Mouse (Mus musculus): Measurements from ENCODE around the gene Prdx5. TPM values are rescaled to one million over a fixed set of nuclear protein-coding genes. Genes with fewer than 3 reads are reported as not detected.

Prdx5 gene
- total and polyA plus RNA-seq, 3 experiments = 90.2 to 298 (median 297) TPM

DNA sequence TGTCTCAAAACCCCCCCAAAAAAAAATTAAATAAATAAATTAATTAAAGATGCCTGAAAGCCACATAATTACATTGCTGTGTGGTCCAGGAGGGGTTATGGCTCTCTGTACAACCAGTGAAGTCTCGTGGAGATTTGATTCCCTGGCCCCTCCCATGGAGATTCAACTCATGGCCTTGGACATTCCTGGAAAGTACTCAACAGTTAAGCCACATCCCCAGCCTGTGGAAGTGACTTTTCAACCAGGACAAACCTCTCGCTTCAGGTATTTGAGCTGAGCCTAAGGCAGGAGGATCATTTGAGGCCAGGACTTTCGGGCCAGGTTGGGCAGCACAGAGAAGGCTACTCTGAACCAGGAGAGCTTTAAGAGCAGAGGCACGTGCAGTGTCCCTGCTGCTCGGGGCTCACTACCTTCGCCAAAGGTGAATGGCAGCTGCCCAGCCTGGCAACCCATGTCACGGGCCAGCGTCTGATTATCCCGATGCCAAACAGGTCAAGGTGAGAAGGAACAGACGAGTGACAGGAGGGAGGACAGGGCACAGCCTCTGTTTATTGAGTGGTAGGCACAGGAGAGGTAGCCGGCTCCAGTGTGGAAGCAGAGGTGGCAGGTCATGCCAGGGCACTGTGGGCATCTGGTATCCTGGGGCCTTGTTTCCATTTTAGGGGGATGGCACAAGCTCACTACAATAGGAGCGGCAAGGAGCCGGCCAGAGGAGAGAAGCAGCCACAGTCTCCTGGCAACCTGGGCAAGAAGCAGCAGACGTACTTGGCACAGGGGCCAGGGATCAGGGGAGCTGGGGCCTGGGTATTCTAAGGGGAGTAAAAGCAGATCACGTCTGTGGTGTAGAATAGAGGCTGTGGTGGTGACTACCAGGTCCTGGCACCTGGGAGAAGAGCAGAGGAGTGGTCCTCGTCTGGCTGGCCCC, 27.9 kb upstream of the Prdx5 start:
- peak; percentile 38 for DNase-seq

DNA sequence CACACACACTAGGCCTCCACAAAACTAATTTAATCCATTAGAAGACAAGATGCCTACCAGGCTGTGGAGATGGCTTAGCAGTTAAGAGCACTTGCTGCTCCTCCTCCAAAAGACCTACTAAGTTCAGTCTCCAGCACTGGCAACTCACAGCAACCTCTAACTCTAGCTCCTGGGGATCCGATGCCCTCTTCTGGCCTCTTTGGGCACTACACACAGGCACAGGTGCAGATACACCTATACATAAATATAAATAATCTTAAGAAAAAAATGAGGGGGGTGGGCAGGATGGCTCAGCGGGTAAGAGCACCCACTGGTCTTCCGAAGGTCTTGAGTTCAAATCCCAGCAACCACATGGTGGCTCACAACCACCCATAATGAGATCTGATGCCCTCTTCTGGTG, 26.4 kb upstream of the Prdx5 start:
- no peak for DNase-seq

DNA sequence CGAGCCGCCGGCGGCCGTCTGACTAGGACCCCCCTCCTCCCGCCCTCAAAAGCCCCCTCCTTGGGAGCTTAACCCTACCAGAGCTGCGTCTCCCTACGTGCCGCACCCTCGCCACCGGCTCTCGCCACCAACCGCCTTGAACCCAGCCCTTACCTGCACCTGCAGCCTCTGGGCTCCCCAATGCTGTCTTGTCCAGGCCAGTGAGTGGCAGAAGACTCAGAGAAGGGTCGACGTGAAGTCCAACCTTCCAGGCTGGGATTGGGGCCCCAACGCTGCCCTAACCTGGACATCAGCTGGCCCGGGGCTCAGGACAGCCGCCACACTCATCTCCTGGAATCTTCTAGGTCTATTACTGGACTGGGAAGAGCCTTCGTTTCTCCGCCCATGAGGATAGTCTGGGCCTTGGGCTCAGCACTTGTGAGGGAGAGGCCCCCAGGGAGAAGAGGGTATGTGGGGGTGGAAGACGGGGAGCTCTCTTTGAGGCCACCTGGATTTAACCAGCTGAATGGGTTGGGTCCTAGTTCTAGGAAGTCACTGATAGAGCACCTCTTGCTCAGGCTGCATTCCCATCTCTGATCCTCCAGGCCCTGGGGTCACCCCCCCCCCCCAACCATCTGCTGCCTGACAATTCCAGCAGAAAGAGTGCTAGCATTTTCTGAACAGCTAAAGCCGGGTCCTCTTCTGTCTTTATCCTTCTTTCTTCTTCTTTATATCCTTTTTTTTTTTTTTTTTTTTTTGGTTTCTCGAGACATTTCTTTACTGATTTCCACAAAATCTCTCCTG, 24.5 kb upstream of the Prdx5 start, which contains the start of gene Kcnk4:
Gene Kcnk4 (minus strand): TSS at position 321 of the 783 bp plus-strand sequence.
- no peak for DNase-seq

DNA sequence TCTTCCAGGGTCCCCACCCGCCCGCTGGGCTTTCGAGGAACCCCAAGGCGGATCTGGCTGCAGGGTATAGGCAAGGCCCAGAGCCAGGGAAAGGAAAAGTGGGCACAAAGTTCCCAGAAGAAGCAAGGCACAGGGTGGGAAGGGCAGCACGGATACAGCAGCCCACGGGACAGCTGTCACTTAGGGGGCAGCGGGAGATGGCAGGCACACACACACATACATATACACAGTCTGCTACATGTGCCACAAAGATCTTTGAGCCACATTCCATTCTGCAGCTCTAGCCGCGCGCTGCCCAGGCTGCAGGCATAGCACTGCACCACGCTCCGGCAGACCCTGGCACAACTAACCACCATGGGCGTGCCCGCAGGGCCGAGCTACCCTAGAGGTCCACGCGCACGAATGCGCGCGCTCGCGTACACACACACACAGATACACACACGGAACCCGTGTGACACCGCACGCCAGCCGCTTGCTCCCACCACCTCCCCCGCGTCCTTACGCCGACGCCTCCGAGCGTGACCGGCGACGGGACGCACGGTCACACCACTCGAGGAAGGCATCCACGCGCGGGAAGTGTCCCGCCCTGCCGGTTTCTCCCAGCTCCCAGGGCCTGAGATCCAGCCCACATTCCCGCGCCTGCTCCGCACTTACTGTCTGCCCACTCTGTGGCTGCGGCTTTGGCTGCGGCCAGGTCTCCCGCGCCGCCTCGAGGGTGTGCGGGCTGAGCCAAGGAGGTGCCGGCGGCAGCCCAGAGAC, 23.7 kb upstream of the Prdx5 start:
- peak; percentile 32 for DNase-seq

DNA sequence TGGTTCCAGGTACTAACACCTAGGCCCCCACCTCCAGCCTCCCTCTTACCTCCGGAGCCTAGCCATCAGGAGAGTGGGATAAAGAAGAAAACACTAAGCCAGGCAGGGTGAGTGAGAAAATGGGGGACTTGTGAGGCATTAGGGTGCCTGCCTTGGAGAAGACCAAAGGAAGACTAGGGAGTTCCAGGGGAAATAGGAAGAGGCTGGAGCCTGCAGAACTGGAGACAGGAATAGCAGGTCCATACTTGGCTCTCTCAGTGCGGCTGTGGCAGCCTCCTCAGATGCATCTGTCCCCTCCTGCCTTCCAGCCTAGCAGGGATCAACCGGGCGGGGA, 23.2 kb upstream of the Prdx5 start:
- DNase-seq = no peak

DNA sequence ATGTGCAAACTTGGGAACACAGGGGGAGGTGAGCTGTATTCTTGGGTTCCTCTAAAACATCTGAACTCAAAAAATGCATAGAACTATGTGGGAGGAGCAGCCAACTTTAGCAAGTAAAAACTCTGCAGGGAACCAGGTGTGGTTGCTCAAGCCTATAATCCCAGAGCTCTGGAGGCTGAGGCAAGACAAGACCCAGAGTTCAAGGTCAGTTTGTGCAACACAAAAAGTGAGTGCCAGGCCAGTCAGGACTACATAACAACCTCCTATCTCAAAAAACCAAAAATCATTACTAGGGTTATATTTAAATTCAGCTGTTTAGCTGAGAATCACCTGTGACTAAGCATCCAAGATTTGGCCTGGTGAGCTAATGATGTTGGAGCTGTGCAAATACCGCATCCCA, 22.1 kb upstream of the Prdx5 start:
- no peak for DNase-seq

DNA sequence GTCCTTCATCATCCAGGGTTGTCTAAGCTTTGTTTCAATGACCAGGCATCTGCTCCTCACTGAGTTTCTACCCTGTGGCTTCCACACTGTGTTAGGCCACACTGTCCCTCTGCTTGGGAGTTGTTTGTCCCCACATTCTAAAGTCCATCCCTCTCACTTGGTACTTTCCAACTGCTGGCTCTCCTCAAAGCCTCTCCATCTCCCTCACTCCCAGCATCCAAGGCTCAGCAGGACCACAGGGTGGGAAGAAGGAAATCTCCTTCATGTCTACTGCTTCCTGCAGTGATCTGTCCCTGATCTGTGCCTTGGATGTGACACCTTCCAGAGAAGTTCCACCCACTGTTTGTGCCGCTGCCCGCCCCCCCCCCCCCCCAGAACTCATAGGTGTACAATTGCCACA, 21.1 kb upstream of the Prdx5 start:
- no peak for DNase-seq

DNA sequence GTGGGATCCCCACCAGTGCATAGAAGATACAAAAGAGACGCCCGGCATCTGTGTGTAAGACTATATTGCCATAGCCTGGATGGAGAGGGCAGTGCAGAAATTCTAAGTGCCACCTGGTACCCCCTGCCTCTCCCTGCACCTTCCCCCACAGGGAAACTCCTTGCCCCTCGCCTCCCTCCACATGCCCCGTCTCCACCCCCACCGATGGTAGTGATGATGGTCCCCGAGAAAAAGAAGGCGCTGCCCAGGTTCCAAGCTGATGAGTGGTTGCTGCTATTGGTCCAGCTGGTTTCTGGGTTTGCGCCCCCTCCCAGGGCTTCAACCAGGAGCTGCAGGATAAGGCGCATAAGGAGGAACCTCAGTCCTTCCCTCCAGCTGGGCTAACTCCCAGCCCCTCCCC, 18.2 kb upstream of the Prdx5 start:
- DNase-seq = no peak

DNA sequence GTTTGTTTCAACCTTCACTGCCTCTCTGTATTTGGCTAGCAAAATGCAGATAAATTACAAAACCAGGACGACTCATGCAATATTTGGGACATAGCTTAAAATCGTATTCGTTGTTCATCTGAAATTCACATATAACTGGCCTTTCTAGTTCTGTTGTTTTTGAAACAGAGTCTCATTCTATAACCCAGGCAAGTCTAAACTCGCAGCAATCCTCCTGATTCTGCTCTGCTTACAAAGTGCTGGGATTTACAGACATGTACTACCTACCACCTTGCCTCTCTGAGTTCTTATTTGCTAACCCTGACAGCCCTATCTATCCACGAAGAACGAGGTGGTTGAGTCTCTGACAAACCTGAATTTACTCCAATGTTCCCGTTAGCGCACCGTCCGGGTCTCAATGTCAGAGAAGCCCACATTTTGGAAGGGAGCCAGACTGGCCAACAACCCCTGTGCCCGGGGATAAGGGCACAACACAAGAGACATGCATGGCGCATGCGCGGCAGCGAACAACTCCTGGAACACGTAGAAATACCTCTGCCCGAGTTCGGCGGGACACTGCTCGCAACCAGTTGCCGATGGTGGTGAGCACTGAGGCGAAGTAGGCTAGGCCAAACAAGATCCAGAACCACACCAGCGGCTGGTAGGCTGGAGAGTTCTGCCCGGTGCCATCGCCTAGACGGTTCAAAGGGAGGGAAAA, 16.8 kb upstream of the Prdx5 start:
- DNase-seq = peak; percentile 48

DNA sequence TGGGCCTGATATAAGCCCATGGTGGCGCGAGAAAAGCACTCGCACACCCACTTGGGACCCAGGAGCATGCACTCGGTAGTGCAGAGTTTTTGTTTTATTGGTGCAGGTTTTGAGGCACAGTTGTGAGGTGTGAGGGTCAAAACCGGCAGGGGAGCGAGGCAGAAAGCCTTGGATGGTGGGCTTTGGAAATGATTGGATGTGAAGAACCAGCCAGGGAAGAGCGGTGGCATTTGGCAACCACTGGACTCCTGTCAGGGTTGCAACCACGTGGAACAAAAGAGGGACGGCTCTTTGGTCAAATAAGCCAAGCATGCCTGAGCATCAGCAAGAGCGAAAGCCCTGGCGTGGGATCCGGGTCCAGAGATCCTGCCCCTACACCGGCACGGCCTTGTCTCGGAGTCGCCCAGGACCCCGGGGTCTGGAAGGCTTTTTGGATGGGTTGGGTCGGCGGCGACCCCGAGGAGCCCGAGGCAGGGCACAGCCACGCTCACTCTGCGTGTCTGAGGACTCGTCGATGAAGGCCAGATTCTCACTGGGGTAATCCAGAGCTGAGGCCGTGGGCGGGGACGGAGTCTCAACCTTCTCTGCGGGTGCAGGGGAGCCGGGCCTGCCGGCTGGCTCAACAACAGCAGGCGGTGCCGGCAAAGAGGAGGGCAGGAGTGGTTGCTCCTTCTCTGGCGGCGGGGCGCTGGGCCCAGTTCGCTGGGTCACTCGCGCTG, 15.9 kb upstream of the Prdx5 start:
- DNase-seq = peak; percentile 9

DNA sequence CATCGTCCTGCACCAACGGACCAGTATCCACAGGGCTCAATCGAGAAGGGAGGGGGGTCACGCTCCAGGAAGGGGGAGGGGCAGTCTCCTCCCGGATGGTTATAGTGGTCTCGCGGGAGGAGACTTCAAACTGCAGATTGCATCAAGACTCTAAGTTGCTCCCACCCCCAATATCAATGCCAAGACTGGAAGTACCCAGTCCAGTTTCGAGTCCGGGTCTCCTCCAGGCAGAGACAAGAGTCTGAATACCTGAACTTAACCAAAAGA, 15.3 kb upstream of the Prdx5 start, which contains the start of gene Catsperz:
Gene Catsperz (minus strand): TSS at position 74 of the 267 bp plus-strand sequence.
- DNase-seq = no peak

DNA sequence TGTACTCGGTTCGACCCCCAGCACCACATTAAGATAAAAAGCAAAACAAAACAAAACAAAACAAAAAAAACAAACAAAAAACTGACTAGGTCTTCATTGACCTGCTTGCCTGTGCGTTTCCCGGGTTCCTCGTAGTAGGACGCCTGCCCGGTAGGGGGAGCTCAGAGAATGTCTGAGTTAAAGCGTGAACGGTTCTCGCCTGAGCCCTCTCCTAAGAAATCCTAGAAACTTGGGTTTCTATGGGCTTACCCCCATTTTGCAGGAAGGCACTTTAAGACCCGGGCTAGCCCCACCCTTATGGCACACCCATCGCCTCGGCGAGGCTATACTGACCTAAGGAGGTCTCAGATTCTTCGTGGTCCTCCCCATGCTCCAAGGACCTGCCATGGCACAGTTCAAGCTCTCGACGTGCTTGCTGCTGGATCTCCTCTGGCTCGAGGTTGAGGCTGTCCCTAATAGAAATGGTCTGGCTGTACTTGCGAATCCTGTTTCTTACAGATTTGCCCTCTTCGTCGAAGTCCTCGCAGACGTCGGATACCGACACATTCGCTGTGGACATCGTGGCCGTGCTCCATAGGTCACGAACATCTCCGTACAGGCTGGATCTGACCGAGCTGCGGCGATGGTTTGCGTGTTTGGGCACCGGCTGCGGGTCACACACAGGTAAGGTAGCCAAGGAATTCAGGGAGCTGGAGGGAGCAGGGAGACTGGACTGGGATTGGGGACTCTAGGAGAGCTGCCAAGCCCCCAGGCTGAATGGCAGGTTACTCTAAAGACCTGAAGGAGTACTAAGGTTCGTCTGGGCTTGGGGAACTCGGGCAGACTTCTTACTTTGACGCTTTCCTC, 14.8 kb upstream of the Prdx5 start:
- DNase-seq = peak; percentile 89

DNA sequence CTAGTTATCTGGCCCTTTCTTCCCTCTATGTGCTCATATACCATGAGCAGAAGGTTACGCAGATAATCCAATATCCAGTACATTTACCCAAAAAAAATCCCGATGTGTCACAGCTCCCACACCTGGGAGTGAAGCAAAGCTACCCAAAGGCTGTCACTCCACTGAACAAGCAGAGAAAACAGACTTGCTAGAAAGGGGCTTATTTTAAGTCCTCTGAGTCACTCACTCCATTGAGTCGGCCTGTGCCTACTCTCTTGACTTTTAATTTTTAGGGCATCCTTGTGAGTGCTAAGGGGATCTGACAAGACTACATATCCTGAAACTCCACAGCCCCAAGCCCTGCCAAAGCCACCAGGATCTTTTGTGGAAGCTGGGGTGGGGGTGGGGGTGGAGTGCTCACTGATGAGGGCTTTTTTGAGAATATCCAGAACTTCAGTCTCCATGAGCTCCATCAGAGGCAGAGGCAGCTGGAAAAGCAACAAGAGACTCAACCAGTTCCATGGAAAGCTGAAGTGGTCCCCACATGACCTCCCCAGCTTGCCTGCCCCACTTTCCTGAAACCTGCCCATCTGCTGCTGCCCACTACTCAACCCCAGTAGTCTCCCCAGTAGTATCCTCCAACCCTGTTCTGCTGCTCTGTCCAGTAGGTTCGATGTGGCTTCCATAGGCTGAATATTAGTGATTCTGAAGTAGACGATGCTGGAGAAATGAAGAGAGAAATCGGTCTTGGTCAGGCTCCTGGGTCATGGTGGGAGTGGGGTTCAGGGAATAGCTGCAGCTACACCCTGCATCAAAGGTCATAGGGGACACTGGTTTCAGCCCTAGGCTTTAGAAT, 13.2 kb upstream of the Prdx5 start:
- DNase-seq = no peak

DNA sequence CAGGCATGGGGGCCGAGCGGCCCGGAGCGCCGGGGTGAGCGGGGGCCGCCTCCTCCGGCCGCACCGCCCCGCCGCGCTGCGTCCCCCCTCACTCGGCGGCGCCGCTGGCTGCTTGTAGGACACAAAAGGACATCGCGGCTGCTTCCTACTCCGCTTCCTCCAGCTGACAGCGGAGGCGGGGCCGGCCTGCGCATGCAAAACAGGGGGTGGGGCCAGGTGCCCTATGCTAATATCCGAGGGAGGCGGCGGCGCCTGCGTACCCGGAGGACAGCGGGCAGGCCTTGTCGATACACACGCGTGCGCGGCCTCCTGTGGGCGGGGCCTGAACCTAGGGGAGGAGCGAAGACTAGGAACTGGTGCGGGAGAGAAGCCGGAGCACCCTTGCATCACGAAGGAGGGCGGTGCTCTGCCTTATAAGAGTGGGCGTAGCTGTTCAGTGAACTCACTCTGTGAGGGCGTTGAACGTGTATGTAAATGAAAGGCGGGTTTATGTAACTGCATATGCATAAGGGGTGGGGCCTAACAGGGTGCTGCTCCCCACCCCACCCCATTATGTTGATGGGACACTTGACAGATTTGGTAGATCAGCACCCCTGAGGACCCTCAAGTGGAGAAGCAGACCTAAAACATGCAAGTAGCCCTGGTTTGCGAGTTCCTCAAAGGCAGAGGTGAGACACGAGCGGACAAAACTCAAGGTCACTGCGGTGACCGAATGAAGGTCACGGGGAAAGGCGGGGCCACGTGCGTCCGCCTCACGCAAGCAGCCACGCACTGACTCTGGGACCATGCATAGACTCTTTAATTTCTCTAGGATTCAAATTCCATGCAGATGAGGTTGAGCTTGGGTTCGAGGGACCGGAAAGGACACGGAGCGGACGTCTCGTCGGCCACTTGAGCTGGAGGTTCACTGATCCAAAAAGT, 12.0 kb upstream of the Prdx5 start, which contains the start of gene Esrra:
Gene Esrra (minus strand): TSS at position 167 of the 921 bp plus-strand sequence.
- DNase-seq = peak; percentile 100

DNA sequence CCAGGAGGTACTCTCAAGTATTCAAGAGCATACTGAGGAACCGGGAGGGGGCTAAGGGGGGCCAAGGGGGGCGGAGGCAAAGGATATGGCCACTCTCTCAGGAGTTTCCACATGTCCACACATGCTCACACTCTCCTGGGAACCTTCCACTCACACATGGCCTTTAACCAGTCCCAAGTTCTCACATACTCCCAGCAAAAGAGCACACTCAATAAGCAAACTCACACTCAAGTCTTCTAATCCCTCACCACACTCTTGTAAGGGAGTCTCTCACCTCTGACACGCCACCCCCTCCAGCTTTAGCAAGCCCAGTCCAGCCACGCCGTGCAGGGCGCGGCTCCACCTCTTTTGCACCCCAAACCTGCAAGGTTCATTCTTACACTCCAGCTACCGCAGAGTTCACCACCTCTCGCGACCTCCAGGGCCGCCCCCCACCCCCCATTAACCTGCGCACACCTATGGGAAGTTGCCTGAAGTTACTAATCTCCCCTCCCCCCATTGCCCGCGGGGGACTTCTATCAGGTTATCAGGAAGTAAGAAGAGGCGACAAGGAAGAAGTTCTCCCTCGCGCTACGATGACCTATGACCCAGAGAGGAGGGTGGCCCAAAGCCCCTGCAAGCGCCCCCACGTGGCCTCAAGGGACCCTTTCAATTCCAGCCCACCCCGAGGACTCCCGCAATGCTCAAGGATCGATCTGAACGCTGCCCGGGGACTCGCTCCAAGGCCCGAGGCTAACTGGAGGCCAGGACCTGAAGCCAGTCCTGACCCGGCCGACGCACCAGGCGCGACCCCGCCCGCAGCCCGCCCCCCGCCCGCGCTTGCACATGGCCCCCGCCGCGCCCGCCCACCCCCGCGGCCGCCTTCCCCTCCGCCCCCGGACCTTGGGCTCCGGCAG, 11.1 kb upstream of the Prdx5 start:
- DNase-seq = no peak

DNA sequence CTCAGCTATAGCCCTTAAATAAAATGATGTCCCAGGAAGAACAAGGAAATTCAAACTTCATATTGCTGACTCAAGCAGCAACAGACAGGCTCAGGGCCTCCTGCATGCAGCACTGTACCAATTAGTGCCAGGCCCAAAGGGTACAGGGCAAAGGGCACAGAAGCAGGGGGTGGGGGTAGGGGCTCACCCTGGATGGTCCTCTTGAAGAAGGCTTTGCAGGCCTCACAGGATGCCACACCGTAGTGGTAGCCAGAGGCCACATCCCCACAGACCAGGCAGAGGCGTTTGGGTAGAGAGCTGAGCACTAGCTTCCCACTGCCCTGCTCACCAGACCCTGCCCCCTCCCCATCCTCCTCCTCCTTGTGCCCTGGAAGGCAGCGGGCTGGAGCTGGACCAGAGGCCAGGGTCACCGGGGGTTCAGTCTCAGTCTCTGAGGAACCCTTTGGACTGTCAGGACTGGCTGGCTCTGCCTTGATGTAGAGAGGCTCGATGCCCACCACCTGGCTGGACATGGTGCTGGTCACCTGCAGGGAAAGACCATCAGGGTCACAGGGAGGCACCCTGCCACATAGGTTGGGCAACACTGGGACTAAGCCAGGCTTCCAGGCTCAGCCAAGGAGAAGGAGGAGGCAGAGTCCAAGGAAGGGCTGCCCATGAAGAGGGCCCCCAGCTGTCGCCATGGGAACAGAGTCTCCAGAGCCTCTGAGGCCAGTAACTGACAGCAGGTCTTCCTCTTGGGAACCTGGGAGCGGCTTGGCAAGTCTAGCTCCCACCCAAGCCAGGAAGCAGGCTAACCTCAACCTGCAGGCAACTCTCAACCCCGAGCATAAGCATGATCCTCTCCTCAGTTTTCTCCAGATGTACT, 10.2 kb upstream of the Prdx5 start:
- peak; percentile 79 for DNase-seq
